Mouse (Mus musculus) megakaryocyte-erythroid progenitor cell, adult 5-6 weeks (primary cell): ENCODE data around the gene Fance. TPM values are rescaled to one million over a fixed set of nuclear protein-coding genes. Genes with fewer than 3 reads are reported as not detected.
"Not testable (repeated sequence)": the region's sequence is repeated elsewhere in the genome, so short reads cannot be mapped to it uniquely, and the experiment has no call there.

Experiments
- ATAC-seq: replicated peaks from 2 replicates; pipeline ENCODE4 v1.8.0; 2016; ENCODE audit warnings: mild to moderate bottlenecking, inconsistent platforms; ENCODE audit not compliant: severe bottlenecking, poor library complexity, low FRiP score, low TSS enrichment
- total RNA-seq, 2 experiments: library from RNA; stranded (forward) in 1 of 2; stranded (reverse) in 1 of 2; fragments of 200-1000, 215-1000 nt in 1 of 2; fragments of >200 nt in 1 of 2; fragmentation: Nextera tagmentation in 1 of 2; gene quantifications; 2 replicates each; pipeline ENCODE4 v1.2.3; 2014 to 2017

The Fance gene
- total RNA-seq, 2 experiments from 2014 or later: 47.6 to 56.9 TPM

- ATAC-seq: peak; percentile 53
Observed at GRCm38 (mm10) chr17:28317725-28318124, 4.4 kb downstream of the Fance start.

GRCm38 (mm10) chr17:28321700-28322099, 8.4 kb downstream of the Fance start:
- ATAC-seq: no peak

GRCm38 (mm10) chr17:28323786-28324185, 10.5 kb downstream of the Fance start:
- no peak for ATAC-seq

GRCm38 (mm10) chr17:28324416-28324815, 11.1 kb downstream of the Fance start:
- ATAC-seq: not testable (repeated sequence)

GRCm38 (mm10) chr17:28325751-28326150, 12.4 kb downstream of the Fance start:
- ATAC-seq: no peak

- no peak for ATAC-seq
Observed at GRCm38 (mm10) chr17:28326951-28327350, 13.6 kb downstream of the Fance start.

- ATAC-seq: 0 out of 2 replicates have a peak, but pooled peaks have one; percentile 2
Observed at GRCm38 (mm10) chr17:28327673-28328325, 14.5 kb downstream of the Fance start.

GRCm38 (mm10) chr17:28328366-28328928, 15.1 kb downstream of the Fance start, which contains the start of gene Rpl10a:
Gene Rpl10a (plus strand): TSS chr17:28328471.
- peak; percentile 80 for ATAC-seq

- no peak; the same call in 1 of the 2 replicates for ATAC-seq
Observed at GRCm38 (mm10) chr17:28328946-28329345, 15.6 kb downstream of the Fance start.

GRCm38 (mm10) chr17:28329503-28330231, 16.3 kb downstream of the Fance start:
- ATAC-seq: no peak

- no peak for ATAC-seq
Observed at GRCm38 (mm10) chr17:28330232-28330546, 16.9 kb downstream of the Fance start.

GRCm38 (mm10) chr17:28330590-28330989, 17.3 kb downstream of the Fance start:
- not testable (repeated sequence) for ATAC-seq

GRCm38 (mm10) chr17:28331241-28332112, 18.2 kb downstream of the Fance start:
- no peak for ATAC-seq

- ATAC-seq: no peak
Observed at GRCm38 (mm10) chr17:28332113-28332914, 19.0 kb downstream of the Fance start.

GRCm38 (mm10) chr17:28332915-28333546, 19.7 kb downstream of the Fance start:
- 0 out of 2 replicates have a peak, but pooled peaks have one; percentile 5 for ATAC-seq

- ATAC-seq: no peak
Observed at GRCm38 (mm10) chr17:28335267-28335666, 21.9 kb downstream of the Fance start.

GRCm38 (mm10) chr17:28337547-28337946, 24.2 kb downstream of the Fance start:
- ATAC-seq: no peak

GRCm38 (mm10) chr17:28340578-28340977, 27.3 kb downstream of the Fance start:
- ATAC-seq: no peak
